Mouse (Mus musculus) neural tube, embryonic 14.5 days (tissue): ENCODE measurements around the gene Hsd17b3. TPM values are rescaled to one million over a fixed set of nuclear protein-coding genes. Genes with fewer than 3 reads are reported as not detected.

Source experiments
- ATAC-seq: fragments of 200-750 bp; cut with Nextera tagmentation; 2 replicates; pipeline ENCODE4 v1.8.0; 2017; ENCODE audit warnings: low read depth, mild to moderate bottlenecking, moderate TSS enrichment, moderate library complexity
- H3K27ac ChIP-seq: fragments of 300-500 bp; sonication (generic); 2 replicates; pipeline ENCODE4 v1.5.1; 2014; ENCODE audit warnings: low read depth, mild to moderate bottlenecking, control low read depth, low read length, moderate library complexity, mixed read lengths
- H3K27me3 ChIP-seq: fragments of 300-500 bp; sonication (generic); 2 replicates; pipeline ENCODE4 v1.6.1; 2014; ENCODE audit warnings: low read length; ENCODE audit not compliant: control insufficient read depth, insufficient read depth
- H3K36me3 ChIP-seq: fragments of 300-500 bp; sonication (generic); 2 replicates; pipeline ENCODE4 v1.6.1; 2014; ENCODE audit warnings: low read length, mixed read lengths; ENCODE audit not compliant: control insufficient read depth, insufficient read depth
- H3K4me1 ChIP-seq: fragments of 300-500 bp; sonication (generic); 2 replicates; pipeline ENCODE4 v1.6.1; 2014; ENCODE audit warnings: low read length; ENCODE audit not compliant: control insufficient read depth, insufficient read depth
- H3K4me2 ChIP-seq: fragments of 300-500 bp; sonication (generic); 2 replicates; pipeline ENCODE4 v1.6.1; 2014; ENCODE audit warnings: mild to moderate bottlenecking, low read depth, low read length, control low read depth
- H3K4me3 ChIP-seq: fragments of 300-500 bp; sonication (generic); 2 replicates; pipeline ENCODE4 v1.5.1; 2014; ENCODE audit warnings: low read depth, low read length, control low read depth, mixed read lengths
- H3K9ac ChIP-seq: fragments of 300-500 bp; sonication (generic); replicated peaks from 2 replicates; pipeline ENCODE4 v1.6.1; 2014; ENCODE audit warnings: low read depth, mild to moderate bottlenecking, control low read depth, low read length, mixed read lengths
- H3K9me3 ChIP-seq: fragments of 300-500 bp; sonication (generic); 2 replicates; pipeline ENCODE4 v1.6.1; 2016; ENCODE audit warnings: low read length; ENCODE audit not compliant: control insufficient read depth
- WGBS: fragments of 180-500 bp; shearing (Covaris S2); extraction: QIAGEN DNeasy Blood & Tissue Kit; methylation state at CpG from one replicate; pipeline ENCODE4 v1.1.7; 2014; 5-methylcytosine and 5-hydroxymethylcytosine counted together
- polyA plus RNA-seq: library from polyadenylated mRNA; unstranded; fragments of >200 nt; fragmentation: Nextera tagmentation; extraction: Ambion mirVana; gene quantifications from 2 replicates; pipeline ENCODE4 v1.2.1, GENCODE M21; 2014

Hsd17b3 gene
- polyA plus RNA-seq, 1 experiment from 2014 or later, result not detected

DNA sequence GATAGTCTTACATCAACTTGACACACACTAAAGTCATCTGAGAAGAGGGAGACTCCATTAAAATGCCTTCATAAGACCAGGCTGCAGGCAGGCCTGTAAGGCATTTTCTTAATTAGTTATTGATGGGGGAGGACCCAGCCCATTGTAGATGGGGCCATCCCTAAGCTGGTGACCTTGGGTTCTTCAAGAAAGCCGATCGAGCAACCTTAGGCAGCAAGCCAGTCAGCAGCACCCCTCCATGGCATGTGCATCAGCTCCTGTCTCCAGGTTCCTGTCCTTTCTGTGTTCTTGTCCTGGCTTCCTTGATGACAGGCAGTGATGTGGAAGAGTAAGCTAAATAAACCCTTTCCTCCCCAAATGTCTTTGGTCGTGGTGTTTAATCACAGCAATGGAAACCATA lies 3.1 kb upstream of the Hsd17b3 start:
- Histone ChIP-seq H3K36me3 (no peaks in the 10 kb centered on the region), H3K4me2 (no peak overlapping the region), H3K27ac (no peak overlapping the region), H3K4me1 (no peaks in the 10 kb centered on the region), H3K9me3 (no peaks in the 10 kb centered on the region), H3K4me3 (no peak overlapping the region), H3K9ac (no peak overlapping the region), H3K27me3 (no peaks in the 10 kb centered on the region)
- no peak for ATAC-seq
- 69% methylated on average over 3 of the region's 3 CpGs for WGBS

DNA sequence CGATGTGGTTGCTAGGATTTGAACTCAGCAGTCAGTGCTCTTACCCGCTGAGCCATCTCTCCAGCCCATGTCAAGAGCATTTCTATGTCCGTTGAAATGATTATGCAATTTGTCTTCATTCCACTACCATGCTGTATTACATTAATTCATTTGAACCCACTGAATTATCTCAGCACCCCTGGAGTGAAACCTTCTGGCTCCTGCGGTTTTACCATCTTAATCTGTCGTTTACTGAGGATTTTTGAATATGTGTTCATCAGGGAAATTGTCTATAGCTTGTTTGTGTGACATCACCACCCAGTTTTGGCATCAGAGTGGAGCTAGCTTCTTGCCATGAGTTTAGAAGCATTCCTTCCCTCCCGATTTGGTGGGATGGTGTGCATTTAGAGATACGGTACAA lies 2.0 kb upstream of the Hsd17b3 start:
- H3K9me3 ChIP-seq, result no peaks in the 10 kb centered on the region
- no peak overlapping the region for H3K27ac ChIP-seq
- H3K4me3 ChIP-seq, result no peak overlapping the region
- H3K36me3 ChIP-seq, result no peaks in the 10 kb centered on the region
- no peak overlapping the region for H3K4me2 ChIP-seq
- no peaks in the 10 kb centered on the region for H3K4me1 ChIP-seq
- no peak overlapping the region for H3K9ac ChIP-seq
- no peaks in the 10 kb centered on the region for H3K27me3 ChIP-seq
- no peak for ATAC-seq
- WGBS, result 62% methylated on average over 7 of the region's 7 CpGs

- 87% methylated on average over 5 of the region's 5 CpGs for WGBS
- Histone ChIP-seq H3K9me3 (no peaks in the 10 kb centered on the region), H3K9ac (no peak overlapping the region), H3K4me2 (no peak overlapping the region), H3K4me3 (no peak overlapping the region), H3K36me3 (no peaks in the 10 kb centered on the region), H3K27me3 (no peaks in the 10 kb centered on the region), H3K4me1 (no peaks in the 10 kb centered on the region), H3K27ac (no peak overlapping the region)
- no peak for ATAC-seq
Observed at GRCm38 (mm10) chr13:64090278-64090677, 1.2 kb upstream of the Hsd17b3 start.

DNA sequence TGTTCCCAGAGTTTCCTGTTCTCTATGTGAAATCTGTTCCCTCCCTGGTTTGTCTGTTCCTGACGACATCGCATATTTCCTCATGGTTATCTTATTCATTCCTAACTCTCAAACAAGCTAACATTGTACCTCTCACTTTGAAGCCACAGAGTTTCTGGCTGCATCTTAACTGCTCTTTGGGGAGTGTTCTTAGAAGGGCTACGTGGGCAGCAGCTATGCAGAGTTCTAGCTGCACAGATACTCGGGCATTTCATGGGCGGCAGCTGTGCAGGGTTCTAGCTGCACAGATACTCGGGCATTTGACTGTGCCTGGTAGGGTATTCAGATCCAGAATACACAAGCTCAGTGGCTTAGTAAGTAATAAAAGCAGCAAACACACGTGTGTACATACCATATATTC lies 973 bp downstream of the Hsd17b3 start:
- 83% methylated on average over 7 of the region's 7 CpGs for WGBS
- H3K4me1 ChIP-seq, result no peaks in the 10 kb centered on the region
- no peak overlapping the region for H3K9ac ChIP-seq
- H3K9me3 ChIP-seq, result no peaks in the 10 kb centered on the region
- no peak overlapping the region for H3K27ac ChIP-seq
- no peak overlapping the region for H3K4me2 ChIP-seq
- H3K36me3 ChIP-seq, result no peaks in the 10 kb centered on the region
- no peak for ATAC-seq
- no peaks in the 10 kb centered on the region for H3K27me3 ChIP-seq
- no peak overlapping the region for H3K4me3 ChIP-seq

GRCm38 (mm10) chr13:64086036-64086435 lies 3.0 kb downstream of the Hsd17b3 start:
- no peak overlapping the region for H3K4me2 ChIP-seq
- H3K27ac ChIP-seq, result no peak overlapping the region
- H3K9ac ChIP-seq, result no peak overlapping the region
- no peaks in the 10 kb centered on the region for H3K36me3 ChIP-seq
- no peak for ATAC-seq
- H3K4me3 ChIP-seq, result no peak overlapping the region
- 87% methylated on average over 5 of the region's 5 CpGs for WGBS
- 0 out of 2 replicates have a peak, but pooled peaks cover 7% of the 10 kb centered on the region for H3K4me1 ChIP-seq
- no peaks in the 10 kb centered on the region for H3K9me3 ChIP-seq
- H3K27me3 ChIP-seq, result no peaks in the 10 kb centered on the region

GRCm38 (mm10) chr13:64083331-64083730 lies 5.7 kb downstream of the Hsd17b3 start:
- Histone ChIP-seq H3K27me3 (no peaks in the 10 kb centered on the region), H3K4me1 (0 out of 2 replicates have a peak, but pooled peaks cover 9% of the 10 kb centered on the region), H3K4me3 (no peak overlapping the region), H3K4me2 (no peak overlapping the region), H3K27ac (no peak overlapping the region), H3K9me3 (no peaks in the 10 kb centered on the region), H3K36me3 (no peaks in the 10 kb centered on the region), H3K9ac (no peak overlapping the region)
- 91% methylated on average over 3 of the region's 3 CpGs for WGBS
- no peak for ATAC-seq

- H3K9me3 ChIP-seq, result no peaks in the 10 kb centered on the region
- H3K4me2 ChIP-seq, result no peak overlapping the region
- H3K4me1 ChIP-seq, result 0 out of 2 replicates have a peak, but pooled peaks cover 9% of the 10 kb centered on the region
- H3K4me3 ChIP-seq, result no peak overlapping the region
- peak; percentile 80 for ATAC-seq
- 0 out of 2 replicates have a peak overlapping the region, but pooled peaks have one; percentile 35 for H3K27ac ChIP-seq
- H3K36me3 ChIP-seq, result no peaks in the 10 kb centered on the region
- no peak overlapping the region for H3K9ac ChIP-seq
- H3K27me3 ChIP-seq, result no peaks in the 10 kb centered on the region
- WGBS, result 16% methylated on average over 16 of the region's 16 CpGs
Observed at GRCm38 (mm10) chr13:64081012-64081919, 7.8 kb downstream of the Hsd17b3 start.

GRCm38 (mm10) chr13:64077591-64077990 lies 11.4 kb downstream of the Hsd17b3 start:
- WGBS, result 93% methylated on average over 5 of the region's 5 CpGs
- ATAC-seq, result no peak
- Histone ChIP-seq H3K4me2 (no peak overlapping the region), H3K36me3 (no peaks in the 10 kb centered on the region), H3K9ac (no peak overlapping the region), H3K4me3 (no peak overlapping the region), H3K27me3 (no peaks in the 10 kb centered on the region), H3K27ac (no peak overlapping the region), H3K9me3 (no peaks in the 10 kb centered on the region), H3K4me1 (0 out of 2 replicates have a peak, but pooled peaks cover 9% of the 10 kb centered on the region)

DNA sequence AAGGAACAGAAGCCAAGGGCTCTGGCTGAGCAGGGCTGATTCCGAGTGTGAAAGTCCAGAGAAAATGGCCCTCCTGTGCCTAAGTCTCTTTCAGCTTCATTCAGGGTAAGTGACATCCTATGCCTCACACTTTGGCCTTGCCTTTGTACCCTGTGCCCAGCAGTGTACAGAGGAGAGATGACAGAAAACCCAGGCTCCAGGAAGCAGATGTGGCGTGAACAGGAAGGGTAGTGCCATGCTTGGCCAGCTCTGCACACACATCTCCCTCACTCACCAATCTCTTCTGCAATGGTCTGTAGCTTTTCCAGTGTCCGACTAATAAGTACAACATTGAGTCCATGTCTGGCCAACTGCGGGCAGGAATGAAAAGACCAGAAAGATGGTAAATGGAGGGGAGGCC lies 13.0 kb downstream of the Hsd17b3 start:
- Histone ChIP-seq H3K9me3 (no peaks in the 10 kb centered on the region), H3K36me3 (no peaks in the 10 kb centered on the region), H3K4me3 (no peak overlapping the region), H3K27me3 (no peaks in the 10 kb centered on the region), H3K9ac (no peak overlapping the region), H3K4me2 (no peak overlapping the region), H3K27ac (no peak overlapping the region), H3K4me1 (0 out of 2 replicates have a peak, but pooled peaks cover 2% of the 10 kb centered on the region)
- ATAC-seq, result no peak
- 91% methylated on average over 4 of the region's 4 CpGs for WGBS
